Comparison of ENCODE assay signal across 10 mouse cellular contexts in the genomic region with DNA sequence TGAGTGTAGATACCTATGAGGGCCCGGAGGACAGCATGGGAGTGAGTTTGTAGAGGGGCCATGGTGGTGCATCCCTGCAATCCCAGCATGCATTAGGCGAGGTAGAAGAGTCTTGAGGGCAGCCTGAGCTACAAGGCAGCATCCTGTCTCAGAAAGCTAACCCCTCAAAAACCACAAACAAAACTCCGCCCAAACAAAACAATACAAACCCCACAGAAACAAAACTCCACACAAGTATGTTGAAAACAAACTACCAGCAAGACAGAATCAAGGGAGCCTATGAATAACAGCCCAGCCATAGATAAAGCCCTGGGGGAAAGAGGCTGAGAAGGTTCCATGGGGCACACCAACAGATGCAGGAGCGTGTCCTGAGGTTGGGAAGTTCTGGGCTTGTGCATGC. TPM values are rescaled to one million over a fixed set of nuclear protein-coding genes. Genes with fewer than 3 reads are reported as not detected.
DNase-seq lines count a peak whose midpoint lies in the region; ATAC-seq and TF ChIP-seq lines count a peak whose summit lies in the region.
"Had no signal": no experiment of that assay in that cellular context is flagged by ENCODE, and none has a peak within 500 bp of the region (broad histone marks: within the 10 kb centered on the region; RNA-seq: fewer than 3 reads in every experiment).

No protein-coding gene starts in this region.

- DNase-seq in hindbrain, embryonic 10.5 days (ENCODE audit: low spot score), result no peak
- DNase-seq in 416B (ENCODE audit: low read depth), result peak; percentile 50
- DNase-seq in MEL (ENCODE audit: low read depth, low spot score), result no peak
- DNase-seq in embryo, embryonic 11 days, result no peak
- no peak for DNase-seq in urinary bladder, postnatal 36 days (ENCODE audit: low spot score in 2 of 2)
- DNase-seq in gastrocnemius, postnatal 36 days, result no peak

- TF ChIP-seq EP300 in MEL (IDR thresholded peaks at IDR 0.05; ENCODE audit: low read depth in 1 of 2, low read length in 2 of 2), result no peak

- intact Hi-C loops in gastrocnemius, postnatal 36 days (cut with DNase I), result loop anchor here (2.0 kb wide), 1 partner anchor 61 kb away; no protein-coding TSS in a partner anchor

- ATAC-seq in hindbrain, embryonic 16.5 days, result no peak
- ATAC-seq in limb, embryonic 12.5 days (ENCODE audit: insufficient number of reproducible peaks, insufficient read depth, low FRiP score, low TSS enrichment, low read depth), result no peak
- ATAC-seq: Patski had no signal

- H3K36me3 ChIP-seq in hindbrain, embryonic 10.5 days, result no peaks in the 10 kb centered on the region
- H3K36me3 ChIP-seq in hindbrain, embryonic 16.5 days (ENCODE audit: control insufficient read depth, insufficient read depth, low read length), result no peaks in the 10 kb centered on the region
- H3K36me3 ChIP-seq in MEL (ENCODE audit: control insufficient read depth in 1 of 2, insufficient read depth in 2 of 2, low read length in 2 of 2), result peaks cover 0 to 23% of the 10 kb centered on the region in 2 experiments; a peak in 2 of 4 replicates
- no peaks in the 10 kb centered on the region for H3K36me3 ChIP-seq in limb, embryonic 12.5 days

- TF ChIP-seq POLR2A in MEL (IDR thresholded peaks at IDR 0.05; ENCODE audit: control insufficient read depth in 1 of 2, insufficient read depth in 1 of 2, low read depth in 1 of 2, low read length in 2 of 2, poor library complexity in 1 of 2), result no peak

- H3K4me2 ChIP-seq in hindbrain, embryonic 16.5 days (ENCODE audit: low read length), result no peak overlapping the region
- H3K4me2 ChIP-seq in limb, embryonic 12.5 days, result peak overlapping the region; percentile 57

- no peak for TF ChIP-seq CTCF in MEL (IDR thresholded peaks at IDR 0.05 in 2 of 3, conservative IDR thresholded peaks at IDR 0.05 in 1 of 3; ENCODE audit: control insufficient read depth in 1 of 3, insufficient read depth in 1 of 3, low read depth in 2 of 3, low read length in 3 of 3, poor library complexity in 1 of 3, severe bottlenecking in 1 of 3)

- H3K79me2 ChIP-seq in MEL (ENCODE audit: control insufficient read depth, insufficient read depth, low read length, poor library complexity), result no peaks in the 10 kb centered on the region; the same call in 1 of the 2 replicates

- H3K9me3 ChIP-seq in hindbrain, embryonic 10.5 days, result no peaks in the 10 kb centered on the region
- H3K9me3 ChIP-seq in hindbrain, embryonic 16.5 days (ENCODE audit: control insufficient read depth, low read length), result no peaks in the 10 kb centered on the region
- no peaks in the 10 kb centered on the region for H3K9me3 ChIP-seq in MEL (replicated peaks; ENCODE audit: insufficient read depth, low read length)
- H3K9me3 ChIP-seq in limb, embryonic 12.5 days, result no peaks in the 10 kb centered on the region

- H3K9ac ChIP-seq in hindbrain, embryonic 16.5 days (ENCODE audit: low read depth, low read length), result no peak overlapping the region
- peak overlapping the region; percentile 52; the same call in 1 of the 2 replicates for H3K9ac ChIP-seq in MEL (ENCODE audit: control insufficient read depth, low read depth, low read length, poor library complexity, severe bottlenecking)
- no peak overlapping the region for H3K9ac ChIP-seq in limb, embryonic 12.5 days (replicated peaks)

- peak overlapping the region; percentile 47; the same call in 1 of the 2 replicates for H3K4me3 ChIP-seq in hindbrain, embryonic 10.5 days
- no peak overlapping the region for H3K4me3 ChIP-seq in hindbrain, embryonic 16.5 days (ENCODE audit: low read length)
- peak overlapping the region; percentile 42 to 64 for H3K4me3 ChIP-seq in MEL (ENCODE audit: control insufficient read depth in 1 of 2, insufficient read depth in 1 of 2, low read depth in 2 of 2, low read length in 2 of 2)
- no peak overlapping the region for H3K4me3 ChIP-seq in limb, embryonic 12.5 days (replicated peaks)

- H3K27ac ChIP-seq in hindbrain, embryonic 10.5 days, result no peak overlapping the region
- no peak overlapping the region for H3K27ac ChIP-seq in hindbrain, embryonic 16.5 days (ENCODE audit: low read depth, low read length)
- no peak overlapping the region for H3K27ac ChIP-seq in MEL (ENCODE audit: control insufficient read depth, low read depth, low read length)
- no peak overlapping the region for H3K27ac ChIP-seq in limb, embryonic 12.5 days

- peaks cover 36% of the 10 kb centered on the region for H3K27me3 ChIP-seq in hindbrain, embryonic 10.5 days (ENCODE audit: insufficient read depth, poor library complexity, severe bottlenecking)
- H3K27me3 ChIP-seq in hindbrain, embryonic 16.5 days (replicated peaks; ENCODE audit: control insufficient read depth, insufficient read depth, low read length), result peaks cover 10% of the 10 kb centered on the region
- H3K27me3 ChIP-seq in MEL (ENCODE audit: control insufficient read depth in 1 of 2, insufficient read depth in 2 of 2, low read length in 2 of 2), result no peaks in the 10 kb centered on the region
- H3K27me3 ChIP-seq in limb, embryonic 12.5 days, result peaks cover 29% of the 10 kb centered on the region
- H3K27me3 ChIP-seq: Patski had no signal

- TF ChIP-seq RAD21 in MEL (IDR thresholded peaks at IDR 0.05; ENCODE audit: low read depth, low read length), result no peak

- peaks cover 66% of the 10 kb centered on the region for H3K4me1 ChIP-seq in hindbrain, embryonic 10.5 days (replicated peaks)
- H3K4me1 ChIP-seq in hindbrain, embryonic 16.5 days (ENCODE audit: control insufficient read depth, insufficient read depth, low read depth, low read length), result peaks cover 10% of the 10 kb centered on the region
- peaks cover 11 to 33% of the 10 kb centered on the region in 2 experiments for H3K4me1 ChIP-seq in MEL (ENCODE audit: control insufficient read depth in 1 of 2, insufficient read depth in 2 of 2, low read length in 2 of 2)
- peaks cover 40% of the 10 kb centered on the region for H3K4me1 ChIP-seq in limb, embryonic 12.5 days (replicated peaks)

- WGBS in hindbrain, embryonic 10.5 days, result 78% methylated on average over 4 of the region's 4 CpGs
- WGBS in hindbrain, embryonic 16.5 days, result 88% methylated on average over 4 of the region's 4 CpGs
- 80% methylated on average over 4 of the region's 4 CpGs for WGBS in limb, embryonic 12.5 days

TF ChIP-seq in MEL, 35 proteins besides CTCF, POLR2A, EP300 and RAD21:
- TF ChIP-seq MAX (IDR thresholded peaks at IDR 0.05; ENCODE audit: low read length), result no peak
- TF ChIP-seq USF2 (IDR thresholded peaks at IDR 0.05; ENCODE audit: borderline replicate concordance in 1 of 2, insufficient read depth in 1 of 2, low read depth in 1 of 2, low read length in 2 of 2), result no peak
- TF ChIP-seq TBP (IDR thresholded peaks at IDR 0.05; ENCODE audit: low read depth, low read length), result no peak
- no peak for TF ChIP-seq ZNF384 (IDR thresholded peaks at IDR 0.05; ENCODE audit: low read depth, low read length)
- no peak for TF ChIP-seq CHD1 (IDR thresholded peaks at IDR 0.05; ENCODE audit: low read depth, low read length)
- no peak for TF ChIP-seq ZMIZ1 (IDR thresholded peaks at IDR 0.05; ENCODE audit: low read depth, low read length)
- no peak for TF ChIP-seq NELFE (IDR thresholded peaks at IDR 0.05; ENCODE audit: low read depth, low read length)
- no peak for TF ChIP-seq JUND (IDR thresholded peaks at IDR 0.05; ENCODE audit: low read depth, low read length)
- TF ChIP-seq RCOR1 (IDR thresholded peaks at IDR 0.05; ENCODE audit: low read depth, low read length), result no peak
- no peak for TF ChIP-seq MEF2A (IDR thresholded peaks at IDR 0.05; ENCODE audit: extremely low read depth, insufficient replicate concordance, low read depth, low read length, poor library complexity, severe bottlenecking)
- no peak for TF ChIP-seq CHD2 (IDR thresholded peaks at IDR 0.05; ENCODE audit: low read length)
- no peak for TF ChIP-seq MAFK (IDR thresholded peaks at IDR 0.05; ENCODE audit: borderline replicate concordance, low read depth, low read length)

RNA-seq across cellular contexts. Expression of a gene that starts 0.6 kb away (rescaled TPM):
- polyA plus RNA-seq in hindbrain, embryonic 10.5 days (2016; fragmentation: Nextera tagmentation; extraction: Ambion mirVana), result 1.8 and 2.0 TPM in 2 replicates
- 2.4 TPM in 2 replicates for polyA plus RNA-seq in hindbrain, embryonic 16.5 days (2015; fragmentation: Nextera tagmentation; extraction: Ambion mirVana)
- 4.9 and 11.2 TPM in 2 replicates for total RNA-seq in MEL (2012; rRNA removed)
- polyA plus RNA-seq in MEL (2012; ENCODE audit: insufficient read depth in 1 of 2, insufficient read length in 2 of 2, low read depth in 1 of 2, low replicate concordance in 2 of 2, missing spikeins in 1 of 2), result 10 to 100 TPM in 1 of 2 experiments, not detected in 1; 10.6 TPM
- 1.7 and 1.8 TPM in 2 replicates for polyA plus RNA-seq in limb, embryonic 12.5 days (2016; fragmentation: Nextera tagmentation; extraction: Ambion mirVana)
- 1 to 10 TPM; 5.6 to 8.2 TPM for total RNA-seq in gastrocnemius, postnatal 36 days (2021)

RNA-seq across cellular contexts. Expression of a gene that starts 53.5 kb away (rescaled TPM):
- 6.5 and 10.1 TPM in 2 replicates for polyA plus RNA-seq in hindbrain, embryonic 10.5 days (2016; fragmentation: Nextera tagmentation; extraction: Ambion mirVana)
- polyA plus RNA-seq in hindbrain, embryonic 16.5 days (2015; fragmentation: Nextera tagmentation; extraction: Ambion mirVana), result 13.3 and 14.0 TPM in 2 replicates
- not detected in 2 replicates for total RNA-seq in MEL (2012; rRNA removed)
- not detected for polyA plus RNA-seq in MEL (2012; ENCODE audit: insufficient read depth in 1 of 2, insufficient read length in 2 of 2, low read depth in 1 of 2, low replicate concordance in 2 of 2, missing spikeins in 1 of 2)
- 1.6 and 1.8 TPM in 2 replicates for polyA plus RNA-seq in limb, embryonic 12.5 days (2016; fragmentation: Nextera tagmentation; extraction: Ambion mirVana)
- not detected for total RNA-seq in gastrocnemius, postnatal 36 days (2021)
- total RNA-seq: left cerebral cortex, postnatal 36 days had no signal
- polyA plus RNA-seq: Patski had no signal

Comparison
In these comparisons a context has a peak if more than half of its experiments do, and no peak if none do; other contexts are left out.
1. H3K4me3 ChIP-seq: peak in hindbrain, embryonic 10.5 days (single experiment) and MEL (2 of 2); none in hindbrain, embryonic 16.5 days (single experiment) and limb, embryonic 12.5 days (single experiment).